Mouse (Mus musculus): ENCODE data around the gene Lrrc1.

Lrrc1 gene

DNA sequence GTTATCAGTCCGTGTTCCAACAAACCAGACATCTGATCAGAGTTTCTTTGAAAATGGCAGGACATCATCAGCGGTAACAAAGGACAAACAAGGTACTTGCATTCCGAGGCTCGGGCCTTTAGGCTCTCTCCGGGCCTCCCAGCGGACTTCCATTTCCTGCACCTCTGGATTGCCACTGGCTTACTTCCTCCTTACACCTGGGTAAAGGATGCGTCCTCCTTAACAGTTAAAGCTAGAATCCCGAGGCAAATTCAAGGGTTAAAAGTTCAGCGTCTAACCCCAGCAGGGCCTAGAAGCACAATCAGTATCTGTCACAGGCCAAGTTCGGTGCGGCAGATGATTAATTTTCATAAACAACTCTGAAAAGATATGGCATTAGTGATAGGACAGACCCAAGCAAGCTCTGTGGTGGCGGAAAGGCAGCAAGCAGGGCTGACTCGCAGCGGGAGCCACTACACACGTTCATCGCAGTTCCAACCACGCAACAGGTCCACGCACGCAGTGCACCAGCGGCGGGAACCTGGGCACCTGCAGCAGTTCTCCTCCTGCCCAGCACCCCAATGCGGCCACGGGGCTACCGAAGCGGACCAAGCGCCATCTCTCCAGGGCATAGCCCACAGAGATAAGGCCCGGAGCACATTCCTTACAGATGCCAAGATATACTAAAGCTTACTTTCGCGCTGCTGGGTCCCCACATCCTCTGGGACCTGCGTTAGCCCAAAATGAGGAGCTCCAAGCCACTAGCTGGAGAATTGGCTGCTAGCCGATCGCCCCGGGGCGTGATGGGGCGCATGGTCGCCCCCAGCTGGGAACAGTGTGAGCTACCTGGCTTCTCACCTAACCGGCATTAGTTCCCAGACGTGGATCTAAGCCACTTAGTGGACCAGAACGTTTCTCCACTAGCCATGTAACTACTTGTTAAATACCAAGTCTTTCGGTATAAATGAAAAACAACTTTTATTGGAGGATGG lies 1.0 kb downstream of the Lrrc1 start:
- DNase-seq (ENCODE audit: low spot score): no peak

DNA sequence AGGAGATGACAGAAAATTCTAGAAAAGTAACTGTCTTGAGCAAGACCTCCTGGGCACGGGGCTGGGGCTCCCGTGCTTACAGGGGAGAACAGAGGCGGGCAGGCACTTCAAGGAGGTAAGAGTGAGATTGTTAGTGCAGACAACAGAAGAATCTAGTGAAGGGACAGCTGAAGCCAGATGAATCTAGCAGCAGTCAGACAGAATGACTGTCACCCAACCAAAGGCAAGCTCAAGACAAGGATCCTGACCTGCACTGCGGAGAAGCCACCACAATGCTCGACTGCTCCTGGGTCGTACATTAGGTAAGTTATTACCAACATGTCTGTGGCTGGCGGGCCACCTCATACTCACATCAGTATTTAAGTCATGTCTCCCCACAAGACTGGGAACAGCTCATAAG lies 3.1 kb downstream of the Lrrc1 start:
- no peak for DNase-seq (ENCODE audit: low spot score)

GRCm38 (mm10) chr9:77539232-77539631 lies 5.4 kb downstream of the Lrrc1 start:
- no peak for DNase-seq (ENCODE audit: low spot score)

DNA sequence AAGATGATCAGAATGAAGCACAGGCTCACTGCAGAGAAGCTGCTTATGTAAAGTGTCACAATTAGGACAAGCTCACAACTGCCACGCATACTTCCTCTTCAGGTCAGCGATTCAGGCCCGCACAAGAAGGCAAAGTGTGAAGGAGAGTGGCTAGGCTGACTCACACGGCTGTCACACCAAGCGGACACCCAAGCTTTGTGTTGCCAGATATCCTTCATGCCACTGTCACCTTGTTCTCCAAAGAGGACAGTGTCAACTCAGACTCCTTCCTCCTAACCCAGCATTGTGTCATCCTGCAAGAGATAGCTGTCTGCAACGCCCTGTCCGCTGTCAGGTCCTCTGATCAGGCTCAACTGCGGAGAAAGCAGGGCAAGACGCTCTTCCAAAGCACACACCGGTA lies 7.3 kb downstream of the Lrrc1 start:
- DNase-seq (ENCODE audit: low spot score): no peak

DNA sequence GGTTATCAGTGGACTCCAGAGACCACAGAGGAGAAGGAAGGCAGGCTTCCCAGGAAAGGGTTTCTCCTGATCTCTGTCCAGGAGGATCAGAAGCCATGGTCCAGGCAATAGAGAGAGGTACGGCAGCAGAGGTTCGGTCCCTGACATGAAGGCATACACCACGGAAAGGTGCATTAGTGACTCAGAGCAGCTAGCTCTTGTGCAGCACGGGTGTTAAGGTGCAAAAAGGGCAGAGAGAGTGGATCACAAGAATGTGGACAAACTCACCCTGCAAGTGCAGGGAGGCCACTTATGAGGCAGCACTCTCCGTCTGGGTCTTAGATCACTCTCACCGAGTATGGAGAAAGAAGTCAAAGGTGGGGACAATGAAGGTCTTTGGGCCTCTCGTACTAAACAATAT lies 7.8 kb downstream of the Lrrc1 start:
- no peak for DNase-seq (ENCODE audit: low spot score)

DNA sequence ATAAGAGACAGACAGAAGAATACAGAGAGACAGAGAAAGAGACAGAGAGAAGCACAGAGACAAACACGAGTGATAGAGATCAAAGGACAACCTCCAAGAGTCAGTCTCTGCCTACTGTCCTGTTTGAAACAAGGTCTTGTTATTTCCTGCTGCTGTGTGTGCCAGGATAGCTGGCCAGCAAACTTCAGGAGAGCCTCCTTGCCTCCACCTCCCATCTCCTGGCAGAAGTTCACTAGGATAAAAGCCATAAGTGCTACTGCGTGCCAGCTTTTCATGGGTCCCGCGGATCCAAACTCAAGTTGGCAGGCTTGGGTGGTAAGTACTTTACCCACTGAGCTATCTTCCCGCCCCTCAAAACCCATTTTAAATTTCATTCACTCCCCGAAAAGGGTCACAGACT lies 8.4 kb downstream of the Lrrc1 start:
- DNase-seq (ENCODE audit: low spot score): no peak

DNA sequence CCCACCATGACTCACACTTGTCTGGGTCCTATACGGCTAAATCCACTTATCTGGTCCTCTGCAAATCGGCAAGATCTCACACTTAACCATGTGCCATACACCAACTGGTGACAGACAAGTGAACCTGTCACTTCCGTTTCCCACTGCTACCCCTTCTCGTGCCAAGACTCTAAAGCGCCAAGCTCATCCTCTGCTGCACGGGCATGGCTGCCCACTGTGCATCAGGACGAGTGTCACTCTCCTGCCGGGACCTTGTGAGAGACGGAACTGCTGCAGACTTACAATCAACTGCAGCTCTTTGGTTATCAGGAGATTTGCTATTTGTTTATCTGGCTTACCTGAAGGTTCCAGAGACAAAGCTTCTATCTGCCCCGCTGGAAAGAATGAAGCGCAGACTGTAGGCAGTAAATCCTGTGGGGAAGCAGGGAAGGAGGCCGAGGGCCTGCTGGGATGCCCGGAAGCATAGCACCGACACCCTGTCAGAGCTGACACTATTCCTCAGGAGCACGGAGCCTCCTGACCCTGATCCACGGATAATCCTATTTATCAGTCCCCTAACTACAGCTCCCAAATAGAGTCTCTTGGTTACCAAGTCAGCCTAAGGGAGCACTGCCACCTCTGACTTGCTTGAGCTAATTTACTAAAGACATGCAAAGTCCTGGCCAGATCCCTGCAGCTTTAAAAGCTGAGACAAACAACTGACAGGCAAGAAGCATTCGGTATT lies 9.5 kb downstream of the Lrrc1 start:
- DNase-seq (ENCODE audit: low spot score): no peak

DNA sequence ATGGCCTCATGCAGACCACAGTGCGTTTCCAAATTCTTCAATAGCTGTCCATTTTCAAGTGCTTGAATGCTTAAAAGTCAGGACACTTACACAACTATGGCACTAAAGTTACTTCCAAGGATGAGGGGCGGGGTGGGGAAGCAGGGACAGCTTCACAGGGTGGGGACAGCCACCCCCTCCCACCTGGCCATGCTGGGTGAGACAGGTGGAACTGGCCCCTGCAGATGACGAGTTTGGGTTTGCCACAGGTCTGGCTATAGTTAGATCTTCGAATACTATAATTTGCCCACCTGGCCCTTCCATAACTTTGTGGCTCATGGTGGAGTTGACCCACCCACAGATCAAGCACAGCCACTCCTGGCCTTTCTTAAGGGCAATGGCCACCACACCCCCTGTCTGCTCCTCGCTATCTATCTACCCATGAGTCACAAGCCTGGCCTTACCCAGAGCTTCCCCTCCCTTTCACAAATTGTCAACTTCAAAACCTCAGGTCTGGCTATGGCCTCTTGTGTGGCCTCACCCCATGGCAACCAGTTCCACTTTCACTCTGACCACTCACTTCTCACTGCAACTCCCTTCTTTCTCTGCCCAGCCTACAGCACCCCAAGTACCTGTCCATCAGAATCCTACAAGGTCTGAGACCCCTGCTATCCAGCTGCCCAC lies 16.2 kb downstream of the Lrrc1 start:
- no peak for DNase-seq (ENCODE audit: low spot score)

GRCm38 (mm10) chr9:77527170-77527569 lies 17.5 kb downstream of the Lrrc1 start:
- no peak for DNase-seq (ENCODE audit: low spot score)

DNA sequence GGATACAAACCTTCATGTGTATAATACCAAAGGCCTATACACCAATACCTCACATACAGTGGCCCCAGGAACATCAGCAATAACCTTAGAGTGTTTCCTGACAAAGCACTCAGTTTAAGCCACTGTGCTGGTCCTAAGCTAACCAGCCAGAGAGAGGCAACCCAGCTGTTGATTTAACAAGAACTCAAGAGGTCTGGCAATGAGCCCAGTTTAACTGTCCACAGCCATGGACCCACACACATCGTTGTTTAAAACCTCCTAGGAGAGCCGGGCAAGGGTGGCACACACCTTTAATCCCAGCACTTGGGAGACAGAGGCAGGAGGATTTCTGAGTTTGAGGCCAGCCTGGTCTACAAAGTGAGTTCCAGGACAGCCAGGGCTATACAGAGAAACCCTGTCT lies 18.0 kb downstream of the Lrrc1 start:
- no peak for DNase-seq (ENCODE audit: low spot score)

GRCm38 (mm10) chr9:77525595-77526295 lies 18.9 kb downstream of the Lrrc1 start:
- DNase-seq (ENCODE audit: low spot score): no peak

DNA sequence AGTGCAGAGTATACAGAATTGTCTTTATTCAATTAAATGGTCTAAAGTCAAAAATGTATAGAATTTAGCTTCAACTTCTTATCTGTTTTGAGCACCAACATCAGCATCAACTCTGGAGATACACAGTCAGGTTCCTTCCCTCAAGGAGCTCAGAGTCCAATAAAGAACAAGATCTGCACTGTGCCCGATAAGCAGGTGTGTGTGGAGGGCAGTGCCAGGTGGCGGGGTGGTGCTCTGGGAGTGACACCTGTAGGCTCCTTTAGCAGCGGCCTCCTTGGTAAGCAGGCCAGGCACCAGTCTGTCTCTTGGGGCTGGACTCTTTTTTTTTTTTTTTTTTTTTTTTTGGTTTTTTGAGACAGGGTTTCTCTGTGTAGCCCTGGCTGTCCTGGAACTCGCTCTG lies 20.9 kb downstream of the Lrrc1 start:
- no peak for DNase-seq (ENCODE audit: low spot score)

GRCm38 (mm10) chr9:77522476-77522875 lies 22.2 kb downstream of the Lrrc1 start:
- DNase-seq (ENCODE audit: low spot score): no peak

DNA sequence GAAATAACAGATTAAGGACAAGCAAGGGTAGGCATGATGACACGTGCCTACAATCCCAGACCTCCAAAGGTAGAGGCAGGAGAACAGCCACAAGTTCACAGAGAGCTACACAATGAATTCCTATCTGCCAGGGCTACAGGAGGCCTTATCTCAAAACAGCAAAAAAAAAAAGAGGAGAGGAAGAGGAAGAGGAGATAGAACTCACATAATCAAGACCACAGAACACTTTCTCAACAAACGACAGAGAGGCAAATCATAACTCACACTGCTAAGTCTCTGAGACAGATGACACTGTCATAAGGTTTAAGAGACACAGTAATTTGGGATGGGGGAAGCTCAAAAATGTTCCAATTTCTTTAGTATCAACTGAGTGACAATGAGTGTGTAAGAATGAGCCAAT lies 25.5 kb downstream of the Lrrc1 start:
- no peak for DNase-seq (ENCODE audit: low spot score)

- DNase-seq (ENCODE audit: low spot score): no peak
These were observed 27.8 kb downstream of the Lrrc1 start for GRCm38 (mm10) chr9:77516782-77517364.

GRCm38 (mm10) chr9:77513892-77514291 lies 30.8 kb downstream of the Lrrc1 start:
- DNase-seq (ENCODE audit: low spot score): no peak

DNA sequence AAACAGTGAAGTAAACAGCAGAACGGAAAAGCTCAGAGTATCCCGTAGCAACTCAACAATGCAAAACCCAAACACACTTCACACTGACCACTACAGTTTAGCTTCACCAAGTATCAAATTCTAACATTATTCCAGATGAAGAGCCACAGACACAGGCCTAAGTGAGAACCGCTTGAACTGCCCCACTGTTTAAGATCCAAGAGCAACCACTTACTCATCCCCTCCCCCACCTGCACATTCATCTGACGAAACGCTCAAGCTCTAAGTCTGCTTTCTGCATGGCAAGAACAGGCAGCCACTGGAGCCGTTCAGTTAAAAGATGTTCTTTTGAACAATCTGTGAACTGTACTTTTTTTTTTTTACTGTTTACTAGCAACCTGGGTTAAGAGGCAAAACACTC lies 32.5 kb downstream of the Lrrc1 start:
- DNase-seq (ENCODE audit: low spot score): no peak

DNA sequence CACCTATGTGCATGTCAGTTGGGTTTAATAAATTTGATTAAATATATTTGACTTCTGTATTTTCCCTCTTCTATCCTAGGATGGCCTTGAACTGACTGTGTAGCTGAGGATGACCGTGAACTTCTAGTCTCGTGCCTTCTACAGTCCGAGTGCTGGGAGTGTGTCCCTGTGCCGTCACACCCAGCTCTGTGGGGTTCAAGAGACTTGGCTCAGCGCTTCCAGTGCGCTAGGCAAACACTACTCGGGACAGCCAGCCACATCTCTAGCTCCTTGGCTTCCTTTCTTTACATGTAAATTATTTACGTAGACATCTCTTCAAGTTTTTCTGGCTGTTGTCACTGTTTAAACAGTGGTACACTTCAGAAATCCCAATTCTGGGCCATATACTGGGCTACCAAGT lies 34.1 kb downstream of the Lrrc1 start:
- no peak for DNase-seq (ENCODE audit: low spot score)

DNA sequence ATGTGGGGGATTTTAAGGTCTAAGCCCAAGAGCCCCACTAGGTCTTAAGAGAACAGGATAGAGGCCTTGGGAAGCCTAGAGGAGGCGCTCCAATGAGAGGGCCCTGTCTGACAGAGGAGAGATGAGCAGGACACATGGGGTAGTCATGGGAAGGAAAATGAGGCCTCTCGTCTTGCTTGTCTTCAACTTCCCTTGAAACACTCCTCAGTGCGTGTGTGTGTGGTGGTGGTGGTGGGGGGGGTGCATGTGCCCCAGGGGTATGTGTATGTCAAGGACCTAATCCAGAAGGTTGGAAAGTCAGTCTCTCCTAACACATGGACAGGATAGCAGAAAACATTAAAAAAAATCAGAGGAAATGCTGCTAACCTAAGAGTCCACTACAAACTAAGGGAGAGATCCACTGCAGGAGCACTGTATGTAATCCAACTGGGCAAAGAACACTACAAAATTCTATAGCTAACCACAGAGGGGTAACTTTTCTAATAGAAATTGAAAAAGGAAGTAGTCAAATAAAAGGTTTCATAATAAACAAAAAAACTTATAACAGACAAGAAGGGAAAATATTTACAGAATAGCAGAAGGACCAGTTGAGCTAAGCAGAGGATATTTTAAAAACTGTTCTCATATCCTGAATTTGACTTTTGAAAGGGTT lies 36.8 kb downstream of the Lrrc1 start:
- DNase-seq (ENCODE audit: low spot score): no peak

DNA sequence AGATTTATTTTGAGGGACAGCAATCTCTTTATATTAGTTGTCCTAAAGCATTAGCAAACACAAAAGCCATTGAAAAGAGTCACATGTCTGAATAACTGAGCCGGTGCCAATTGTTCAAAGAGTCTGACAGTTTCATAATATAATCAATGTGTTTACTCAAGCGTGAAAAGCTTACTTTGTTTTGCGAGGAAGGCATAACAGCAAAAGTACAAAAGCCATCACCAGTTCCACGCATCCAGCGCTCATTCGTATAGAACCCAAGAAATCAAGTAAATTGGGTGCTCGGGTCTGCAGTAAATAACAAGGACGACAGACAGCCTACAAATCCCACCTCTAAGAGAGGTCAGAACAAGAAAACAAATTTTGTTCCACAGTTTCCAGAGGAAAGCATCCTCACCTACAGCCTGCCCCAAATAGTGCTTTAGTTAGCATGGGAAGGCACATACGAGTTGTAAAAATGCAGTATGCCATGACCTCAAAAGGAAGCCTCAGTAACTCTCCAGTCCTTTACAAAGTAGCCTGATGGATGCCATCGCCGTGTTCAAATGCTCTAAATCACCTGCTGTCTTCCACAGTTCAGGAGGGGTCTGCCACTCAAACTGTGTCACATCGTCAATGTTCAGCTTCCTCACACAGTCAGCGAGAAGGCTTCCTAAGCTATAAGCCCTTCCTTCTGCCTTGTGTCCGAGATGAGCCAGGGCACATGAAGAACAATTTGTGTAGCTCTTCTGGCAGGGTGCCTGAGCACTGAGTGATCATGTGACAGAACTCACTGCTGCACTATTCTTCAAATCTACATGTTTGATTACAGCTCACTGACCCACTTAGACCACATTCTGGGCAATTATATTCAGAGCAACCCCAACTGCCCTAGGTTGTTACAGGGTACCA lies 41.9 kb downstream of the Lrrc1 start:
- DNase-seq (ENCODE audit: low spot score): peak; percentile 36
